ENCODE assay signal across 23 mouse cellular contexts in the genomic region with DNA sequence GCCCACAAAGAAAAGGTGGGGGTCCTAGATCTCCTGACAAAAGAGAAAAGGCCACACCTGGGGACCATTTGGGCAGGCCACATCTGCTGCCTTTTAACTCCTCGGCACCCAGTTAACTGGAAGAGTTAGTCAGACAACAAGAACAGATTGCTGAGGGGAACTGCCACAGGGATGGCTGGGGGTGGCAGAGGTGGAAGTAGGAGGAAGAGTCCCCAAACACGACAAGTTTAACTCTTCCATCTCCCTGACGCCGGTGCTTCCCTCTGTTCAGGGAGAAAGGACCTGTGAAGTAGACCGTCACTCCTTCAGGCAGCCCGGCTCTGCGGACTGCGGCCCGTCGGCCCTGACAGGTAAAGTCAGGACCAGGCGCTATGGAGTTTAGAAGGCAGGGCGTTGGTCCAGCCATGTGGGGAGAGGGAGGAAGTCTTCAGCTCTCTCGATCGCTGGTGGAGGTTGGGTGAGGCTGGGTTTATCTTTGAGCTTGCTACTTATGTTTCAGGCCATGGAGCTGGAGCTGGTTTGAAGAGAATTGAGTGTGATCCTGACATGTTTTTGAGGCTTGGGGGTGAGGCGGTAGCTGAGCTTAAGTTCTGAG. TPM values are rescaled to one million over a fixed set of nuclear protein-coding genes. Genes with fewer than 3 reads are reported as not detected.
DNase-seq lines count a peak whose midpoint lies in the region; ATAC-seq and TF ChIP-seq lines count a peak whose summit lies in the region.
"Had no signal": no experiment of that assay in that cellular context is flagged by ENCODE, and none has a peak within 500 bp of the region (broad histone marks: within the 10 kb centered on the region; RNA-seq: fewer than 3 reads in every experiment).

No protein-coding gene starts in this region.

- peaks cover 72% of the 10 kb centered on the region for H3K27me3 ChIP-seq in forebrain, embryonic 10.5 days (ENCODE audit: poor library complexity, severe bottlenecking)
- peaks cover 9% of the 10 kb centered on the region for H3K27me3 ChIP-seq in forebrain, embryonic 11.5 days (ENCODE audit: control insufficient read depth, insufficient read depth, low read length)
- H3K27me3 ChIP-seq in kidney, adult 2 months (replicated peaks; ENCODE audit: control insufficient read depth, insufficient read depth, low read length) = no peaks in the 10 kb centered on the region
- no peaks in the 10 kb centered on the region for H3K27me3 ChIP-seq in ES-Bruce4 (ENCODE audit: control insufficient read depth, insufficient read depth, low read length, poor library complexity, severe bottlenecking)
- peaks cover 55% of the 10 kb centered on the region for H3K27me3 ChIP-seq in limb, embryonic 10.5 days (ENCODE audit: low read depth, poor library complexity, severe bottlenecking)
- H3K27me3 ChIP-seq: Patski had no signal

- no peak for ATAC-seq in forebrain, embryonic 11.5 days (replicated peaks; ENCODE audit: low FRiP score)
- ATAC-seq: activated CD4-positive, CD25-positive, alpha-beta regulatory T cell, adult 4 months; midbrain, embryonic 16.5 days; Patski had no signal

- H3K9me3 ChIP-seq in forebrain, embryonic 10.5 days = no peaks in the 10 kb centered on the region
- no peaks in the 10 kb centered on the region for H3K9me3 ChIP-seq in forebrain, embryonic 11.5 days (ENCODE audit: control insufficient read depth, low read length)
- H3K9me3 ChIP-seq in ES-Bruce4 (replicated peaks; ENCODE audit: control insufficient read depth, insufficient read depth, low read length, poor library complexity, severe bottlenecking) = no peaks in the 10 kb centered on the region
- H3K9me3 ChIP-seq in limb, embryonic 10.5 days (replicated peaks) = no peaks in the 10 kb centered on the region
- H3K9me3 ChIP-seq: heart, embryonic 13.5 days; liver, embryonic 13.5 days; megakaryocyte, embryonic 14.5 days had no signal

- no peak for DNase-seq in forebrain, embryonic 10.5 days (ENCODE audit: extremely low spot score, low spot score)
- DNase-seq in forebrain, embryonic 11.5 days (ENCODE audit: low spot score) = no peak
- peak; percentile 2 for DNase-seq in kidney, postnatal 14 days
- no peak for DNase-seq in kidney, adult 2 months
- DNase-seq in limb, embryonic 10.5 days (ENCODE audit: low spot score) = no peak
- DNase-seq in left cerebral cortex, adult 18-20 months (ENCODE audit: low spot score in 2 of 2) = no peak
- DNase-seq: adrenal gland, postnatal 10 days; gastrocnemius, adult 2 months; heart, postnatal 36 days; kidney, adult 18-20 months; left cerebral cortex, postnatal 4 days; liver, embryonic 13.5 days; lung, postnatal 14 days; retina, postnatal 1 day; thymus, adult 2 months had no signal

- H3K4me2 ChIP-seq in forebrain, embryonic 11.5 days (ENCODE audit: low read depth, low read length, severe bottlenecking) = no peak overlapping the region
- H3K4me2 ChIP-seq: heart, embryonic 13.5 days; liver, embryonic 13.5 days had no signal

- H3K27ac ChIP-seq in forebrain, embryonic 10.5 days = peak overlapping the region; percentile 56
- no peak overlapping the region for H3K27ac ChIP-seq in forebrain, embryonic 11.5 days (ENCODE audit: low read depth, low read length)
- no peak overlapping the region for H3K27ac ChIP-seq in kidney, adult 2 months (ENCODE audit: insufficient read depth, low read depth, low read length)
- H3K27ac ChIP-seq in ES-Bruce4 (ENCODE audit: insufficient read depth, low read length) = no peak overlapping the region
- H3K27ac ChIP-seq in limb, embryonic 10.5 days = peak overlapping the region; percentile 51; the same call in 1 of the 2 replicates
- H3K27ac ChIP-seq: left cerebral cortex, adult 2 months; liver, embryonic 13.5 days had no signal

- no peak for TF ChIP-seq POLR2A in kidney, adult 2 months (IDR thresholded peaks at IDR 0.05; ENCODE audit: low read depth, low read length)
- no peak for TF ChIP-seq POLR2A in ES-Bruce4 (IDR thresholded peaks at IDR 0.05; ENCODE audit: insufficient read depth, low read length)

- TF ChIP-seq CTCF in kidney, adult 2 months (conservative IDR thresholded peaks at IDR 0.05; ENCODE audit: insufficient read depth, insufficient read length, low read depth, low read length) = no peak
- TF ChIP-seq CTCF in ES-Bruce4 (IDR thresholded peaks at IDR 0.05; ENCODE audit: low read depth, low read length) = no peak

- no peak overlapping the region for H3K4me3 ChIP-seq in forebrain, embryonic 10.5 days
- H3K4me3 ChIP-seq in forebrain, embryonic 11.5 days (ENCODE audit: low read depth, low read length) = no peak overlapping the region
- H3K4me3 ChIP-seq in kidney, adult 2 months (ENCODE audit: insufficient read depth, low read depth, low read length) = no peak overlapping the region
- peak overlapping the region; percentile 23; the same call in 1 of the 2 replicates for H3K4me3 ChIP-seq in ES-Bruce4 (ENCODE audit: low read depth, low read length)
- no peak overlapping the region for H3K4me3 ChIP-seq in limb, embryonic 10.5 days
- H3K4me3 ChIP-seq: erythroblast, embryonic 14.5 days; heart, embryonic 13.5 days; left cerebral cortex, adult 2 months; liver, embryonic 13.5 days had no signal

- H3K36me3 ChIP-seq in forebrain, embryonic 10.5 days (replicated peaks) = no peaks in the 10 kb centered on the region
- H3K36me3 ChIP-seq in forebrain, embryonic 11.5 days (ENCODE audit: control insufficient read depth, insufficient read depth, low read length) = no peaks in the 10 kb centered on the region
- no peaks in the 10 kb centered on the region for H3K36me3 ChIP-seq in kidney, adult 2 months (ENCODE audit: control insufficient read depth, insufficient read depth, low read length)
- no peaks in the 10 kb centered on the region for H3K36me3 ChIP-seq in ES-Bruce4 (ENCODE audit: control insufficient read depth, insufficient read depth, low read length, poor library complexity, severe bottlenecking)
- H3K36me3 ChIP-seq in limb, embryonic 10.5 days = no peaks in the 10 kb centered on the region
- H3K36me3 ChIP-seq: heart, embryonic 13.5 days; liver, embryonic 13.5 days had no signal

- WGBS in forebrain, embryonic 10.5 days = 83% methylated on average over 15 of the region's 15 CpGs
- WGBS in forebrain, embryonic 11.5 days = 80% methylated on average over 15 of the region's 15 CpGs
- WGBS in kidney, adult 2 months = 88% methylated on average over 15 of the region's 15 CpGs
- WGBS in limb, embryonic 10.5 days = 78% methylated on average over 15 of the region's 15 CpGs

- TF ChIP-seq EP300 in ES-Bruce4 (IDR thresholded peaks at IDR 0.05; ENCODE audit: insufficient read depth, low read depth, low read length) = no peak

- H3K9ac ChIP-seq in forebrain, embryonic 11.5 days (ENCODE audit: low read length) = no peak overlapping the region
- H3K9ac ChIP-seq in ES-Bruce4 (ENCODE audit: low read depth, poor library complexity, severe bottlenecking) = no peak overlapping the region; the same call in 1 of the 2 replicates
- H3K9ac ChIP-seq: liver, embryonic 13.5 days had no signal

- peaks cover 67% of the 10 kb centered on the region for H3K4me1 ChIP-seq in forebrain, embryonic 10.5 days
- H3K4me1 ChIP-seq in forebrain, embryonic 11.5 days (replicated peaks; ENCODE audit: control insufficient read depth, insufficient read depth, low read length) = peaks cover 30% of the 10 kb centered on the region
- H3K4me1 ChIP-seq in kidney, adult 2 months (ENCODE audit: control insufficient read depth, insufficient read depth, low read length) = peaks cover 4% of the 10 kb centered on the region; the same call in 1 of the 2 replicates
- no peaks in the 10 kb centered on the region for H3K4me1 ChIP-seq in ES-Bruce4 (ENCODE audit: control insufficient read depth, insufficient read depth, low read length)
- peaks cover 74% of the 10 kb centered on the region for H3K4me1 ChIP-seq in limb, embryonic 10.5 days

RNA-seq across cellular contexts. Expression of gene Cygb, which starts 5.0 kb away (rescaled TPM):
- 2.5 and 2.9 TPM in 2 replicates for polyA plus RNA-seq in forebrain, embryonic 10.5 days (2016; fragmentation: Nextera tagmentation; extraction: Ambion mirVana)
- 1.7 TPM in 2 replicates for polyA plus RNA-seq in forebrain, embryonic 11.5 days (2014; fragmentation: Nextera tagmentation; extraction: Ambion mirVana)
- 16.2 and 21.0 TPM in 2 replicates for polyA plus RNA-seq in kidney, adult 2 months (2012; rRNA removed)
- not detected in 2 replicates for polyA plus RNA-seq in ES-Bruce4 (2011; ENCODE audit: insufficient read depth, insufficient read length, low read depth, missing spikeins)
- polyA plus RNA-seq in limb, embryonic 10.5 days (2016; fragmentation: Nextera tagmentation; extraction: Ambion mirVana) = 2.7 and 5.8 TPM in 2 replicates
- 10 to 100 TPM; 48.6 to 55.9 TPM for total RNA-seq in left cerebral cortex, adult 18-20 months (2021)
- polyA plus RNA-seq: activated CD4-positive, CD25-positive, alpha-beta regulatory T cell, adult 4 months had no signal

RNA-seq across cellular contexts. Expression of gene Prcd, which starts 5.8 kb away (rescaled TPM):
- polyA plus RNA-seq in forebrain, embryonic 10.5 days (2016; fragmentation: Nextera tagmentation; extraction: Ambion mirVana) = 0.62 and 1.1 TPM in 2 replicates
- polyA plus RNA-seq in forebrain, embryonic 11.5 days (2014; fragmentation: Nextera tagmentation; extraction: Ambion mirVana) = 0.23 and 0.67 TPM in 2 replicates
- polyA plus RNA-seq in kidney, adult 2 months (2012; rRNA removed) = 0.44 and 0.52 TPM in 2 replicates
- not detected in 2 replicates for polyA plus RNA-seq in ES-Bruce4 (2011; ENCODE audit: insufficient read depth, insufficient read length, low read depth, missing spikeins)
- polyA plus RNA-seq in limb, embryonic 10.5 days (2016; fragmentation: Nextera tagmentation; extraction: Ambion mirVana) = 0.16 and 0.25 TPM in 2 replicates
- 1 to 10 TPM; 3.7 to 7.9 TPM for total RNA-seq in left cerebral cortex, adult 18-20 months (2021)
- polyA plus RNA-seq: activated CD4-positive, CD25-positive, alpha-beta regulatory T cell, adult 4 months; erythroblast, embryonic 14.5 days had no signal

RNA-seq across cellular contexts. Expression of gene Rhbdf2, which starts 32.3 kb away (rescaled TPM):
- 3.5 and 4.0 TPM in 2 replicates for polyA plus RNA-seq in forebrain, embryonic 10.5 days (2016; fragmentation: Nextera tagmentation; extraction: Ambion mirVana)
- polyA plus RNA-seq in forebrain, embryonic 11.5 days (2014; fragmentation: Nextera tagmentation; extraction: Ambion mirVana) = 2.5 and 2.7 TPM in 2 replicates
- polyA plus RNA-seq in kidney, adult 2 months (2012; rRNA removed) = 18.0 and 19.1 TPM in 2 replicates
- 36.5 and 39.1 TPM in 2 replicates for polyA plus RNA-seq in ES-Bruce4 (2011; ENCODE audit: insufficient read depth, insufficient read length, low read depth, missing spikeins)
- polyA plus RNA-seq in limb, embryonic 10.5 days (2016; fragmentation: Nextera tagmentation; extraction: Ambion mirVana) = 4.4 and 5.2 TPM in 2 replicates
- total RNA-seq in left cerebral cortex, adult 18-20 months (2021) = 1 to 10 TPM; 1.6 to 1.9 TPM

Comparison
In these comparisons a context has a peak if more than half of its experiments do, and no peak if none do; other contexts are left out.
1. H3K27ac ChIP-seq: peak in forebrain, embryonic 10.5 days (single experiment) and limb, embryonic 10.5 days (single experiment); none in forebrain, embryonic 11.5 days (single experiment), kidney, adult 2 months (single experiment) and ES-Bruce4 (single experiment).